Mouse (Mus musculus) heart, postnatal 25 days (tissue): ENCODE data around the gene Gm6812. TPM values are rescaled to one million over a fixed set of nuclear protein-coding genes. Genes with fewer than 3 reads are reported as not detected.
"Not testable (repeated sequence)": the region's sequence is repeated elsewhere in the genome, so short reads cannot be mapped to it uniquely, and the experiment has no call there.

ENCODE experiments used
- DNase-seq: peaks from one replicate; pipeline ENCODE4 v3.0.0; 2022; ENCODE audit warnings: low spot score
- intact Hi-C: fragments of 180-260 bp; cut with DNase I; formaldehyde crosslinking; loops from one replicate; pipeline ENCODE4 v1.15.1; 2025
- total RNA-seq, 2 experiments: library from RNA; stranded (reverse); gene quantifications; 2 replicates each; pipeline ENCODE4 v1.2.3; 2021

The Gm6812 gene
- not detected for total RNA-seq

DNA sequence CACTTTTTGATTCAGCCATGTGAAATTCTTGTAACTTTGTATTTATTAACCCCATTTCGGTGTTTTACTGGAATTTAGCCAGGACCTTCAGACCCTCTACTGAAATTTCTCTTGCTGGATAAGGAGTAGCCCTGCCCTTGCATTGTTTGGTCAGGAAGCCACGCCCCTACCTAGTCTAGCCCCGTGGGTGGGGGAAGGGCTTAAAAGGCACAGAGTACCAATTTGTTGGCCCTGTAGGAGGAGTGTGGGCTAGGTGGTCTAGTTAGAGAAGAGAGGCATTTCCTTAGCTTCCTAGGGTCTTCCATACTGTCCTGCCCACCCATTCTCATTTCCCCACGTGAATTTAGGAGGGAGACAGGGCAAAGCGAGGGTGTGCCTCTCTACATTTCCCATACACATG lies at the start of gene Gm6812:
Gene Gm6812, minus strand, starts transcription at position 101 of the 400 bp plus-strand sequence.
- intact Hi-C loops, DNase-seq: not testable (repeated sequence)

DNA sequence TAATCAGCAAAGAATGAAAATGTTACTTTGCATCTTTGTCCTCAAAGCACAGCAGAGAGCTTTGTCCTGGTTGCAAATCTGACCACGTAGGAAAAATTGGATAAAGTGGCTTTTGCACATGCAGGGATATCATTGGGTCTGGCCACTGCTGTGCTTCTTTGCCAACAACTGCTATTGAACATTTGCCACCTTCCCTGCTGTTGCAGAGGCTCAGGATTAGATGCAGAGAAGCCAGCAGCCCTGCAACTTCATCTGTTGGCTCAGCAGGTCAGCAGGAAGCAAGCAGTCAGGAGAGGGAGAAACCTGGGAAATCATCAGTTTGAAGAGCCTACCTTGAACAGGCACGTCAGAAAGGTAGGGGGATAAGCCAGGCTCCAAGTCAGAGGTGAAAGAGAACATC lies 27.7 kb downstream of the Gm6812 start:
- DNase-seq: no peak
- intact Hi-C loops: no loop called here

Other genes starting within 250 kb of the Gm6812 start
- gene Fmr1, start 214.5 kb downstream of the Gm6812 start, total RNA-seq: 10 to 100 TPM; 10.6 to 11.6 TPM
- 1 to 10 TPM; 1.1 to 2.3 TPM for gene Fmr1nb, start 131.2 kb downstream of the Gm6812 start, total RNA-seq
- gene Gm14698, start 72.0 kb downstream of the Gm6812 start, total RNA-seq: 1 to 10 TPM; 1.3 to 2.1 TPM